Mouse (Mus musculus): ENCODE data around the gene Zfp287.

Gene Zfp287

GRCm38 (mm10) chr11:62699749-62700148, 32.0 kb downstream of the Zfp287 start:
- DNase-seq = no peak

GRCm38 (mm10) chr11:62695126-62695525, 36.6 kb downstream of the Zfp287 start:
- DNase-seq = no peak

GRCm38 (mm10) chr11:62693299-62694184, 38.2 kb downstream of the Zfp287 start:
- DNase-seq = no peak

- no peak for DNase-seq
Measured at GRCm38 (mm10) chr11:62691592-62691991, 40.1 kb downstream of the Zfp287 start.

GRCm38 (mm10) chr11:62679954-62680353, 51.8 kb downstream of the Zfp287 start:
- no peak for DNase-seq

GRCm38 (mm10) chr11:62678778-62679354, 52.8 kb downstream of the Zfp287 start:
- DNase-seq = no peak

- no peak for DNase-seq
Measured at GRCm38 (mm10) chr11:62676290-62676596, 55.5 kb downstream of the Zfp287 start.

- peak; percentile 51 for DNase-seq
Measured at GRCm38 (mm10) chr11:62675480-62676289, 56.0 kb downstream of the Zfp287 start.

- no peak for DNase-seq
Measured at GRCm38 (mm10) chr11:62670006-62670405, 61.7 kb downstream of the Zfp287 start.

- DNase-seq = no peak
Measured at GRCm38 (mm10) chr11:62669471-62669870, 62.2 kb downstream of the Zfp287 start.

GRCm38 (mm10) chr11:62668986-62669385, 62.7 kb downstream of the Zfp287 start:
- no peak for DNase-seq

- DNase-seq = no peak
Measured at GRCm38 (mm10) chr11:62664250-62664649, 67.5 kb downstream of the Zfp287 start.

GRCm38 (mm10) chr11:62660885-62661284, 70.8 kb downstream of the Zfp287 start:
- no peak for DNase-seq

GRCm38 (mm10) chr11:62652080-62652479, 79.6 kb downstream of the Zfp287 start:
- no peak for DNase-seq

GRCm38 (mm10) chr11:62651563-62651962, 80.1 kb downstream of the Zfp287 start:
- DNase-seq = no peak

Data from right cerebral cortex, postnatal 14 days (tissue).